Mouse (Mus musculus) urinary bladder, postnatal 10 days (tissue): Measurements from ENCODE around the gene Nxt1.

Experiments
- DNase-seq: peaks from one replicate; pipeline ENCODE4 v3.0.0; 2022; ENCODE audit warnings: low spot score

The Nxt1 gene

DNA sequence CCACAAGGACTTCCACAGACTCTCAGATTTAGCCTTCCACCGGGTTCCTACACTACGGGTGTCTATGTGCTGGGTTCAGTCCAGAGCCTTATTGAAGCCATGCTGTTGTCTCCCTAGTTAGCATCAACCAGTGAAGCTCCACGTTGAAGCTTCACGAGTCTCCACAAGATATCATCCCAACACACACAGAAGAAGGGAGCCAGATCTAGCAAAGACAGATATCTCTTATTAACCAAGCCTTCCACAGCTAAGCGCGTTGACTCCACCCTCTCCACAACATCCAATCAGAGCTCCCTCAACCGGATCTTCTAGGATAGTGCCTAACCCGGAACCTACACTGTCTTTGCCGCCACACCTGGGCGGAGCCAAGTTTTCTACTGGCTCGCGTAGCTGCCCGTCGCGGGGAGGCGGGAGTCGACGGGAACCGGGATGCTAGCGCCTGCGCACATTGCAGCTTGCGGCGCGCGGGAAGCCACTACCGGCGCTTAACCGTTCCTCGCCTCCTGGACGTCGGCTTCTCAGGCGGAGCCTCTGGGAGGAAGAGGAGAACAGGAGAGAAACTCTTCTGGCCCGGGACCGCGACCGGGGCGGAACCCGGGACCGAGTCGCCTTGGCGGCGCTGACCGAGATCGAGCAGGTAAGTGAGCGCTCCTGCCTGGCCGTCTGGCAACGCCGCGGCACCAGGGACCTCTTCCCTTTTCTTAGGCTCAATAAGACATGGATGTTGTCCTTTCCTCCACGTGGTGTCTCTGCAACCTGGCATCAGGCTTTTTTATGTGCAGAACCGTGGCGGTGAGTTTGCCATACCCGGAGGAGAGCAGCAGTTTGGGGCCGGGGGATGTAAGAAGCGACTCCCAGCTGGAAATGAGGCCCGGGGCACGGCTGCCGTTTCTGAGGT, at the start of gene Nxt1:
TSS of gene Nxt1 (plus strand) at position 403 of the 898 bp plus-strand sequence.
- peak; percentile 98 for DNase-seq

DNA sequence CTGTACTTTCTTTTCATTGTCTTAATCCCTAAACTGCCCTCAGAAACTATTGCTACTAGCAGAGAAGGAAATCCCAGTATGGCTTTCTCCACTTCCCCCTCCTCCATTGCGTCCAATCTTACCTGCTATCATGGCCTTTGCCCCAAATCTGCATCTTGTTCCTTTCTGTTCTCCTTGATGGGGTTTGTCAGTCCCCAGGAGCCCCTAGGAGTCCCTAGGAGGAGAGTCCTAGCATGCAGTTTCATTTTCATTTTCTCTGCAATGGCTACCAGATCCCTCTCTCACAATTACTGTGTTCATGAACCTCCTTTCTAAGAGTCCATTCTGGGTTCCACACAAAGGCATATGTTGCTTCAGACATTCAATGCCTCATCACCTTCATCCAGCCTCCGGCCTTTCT, 49.3 kb upstream of the Nxt1 start:
- DNase-seq = no peak

DNA sequence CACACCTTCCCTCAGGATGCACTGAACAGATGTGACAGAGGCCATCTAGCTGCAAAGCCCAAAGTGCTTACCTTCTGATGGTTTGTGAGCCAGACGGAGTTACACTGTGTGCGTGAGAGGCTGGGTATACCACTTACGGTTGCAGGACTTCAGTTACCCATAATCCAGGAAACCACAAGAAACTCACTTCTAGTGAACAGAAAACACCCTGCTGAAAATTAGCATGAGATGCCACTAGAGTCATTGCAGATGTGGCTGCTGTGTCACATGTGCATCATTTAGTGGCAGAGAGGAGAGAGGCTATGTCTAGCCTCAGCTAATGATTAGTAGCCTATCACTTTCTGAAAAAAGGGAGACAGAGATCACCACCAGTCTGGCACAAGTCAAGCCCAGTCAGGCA, 47.9 kb upstream of the Nxt1 start:
- DNase-seq = no peak

DNA sequence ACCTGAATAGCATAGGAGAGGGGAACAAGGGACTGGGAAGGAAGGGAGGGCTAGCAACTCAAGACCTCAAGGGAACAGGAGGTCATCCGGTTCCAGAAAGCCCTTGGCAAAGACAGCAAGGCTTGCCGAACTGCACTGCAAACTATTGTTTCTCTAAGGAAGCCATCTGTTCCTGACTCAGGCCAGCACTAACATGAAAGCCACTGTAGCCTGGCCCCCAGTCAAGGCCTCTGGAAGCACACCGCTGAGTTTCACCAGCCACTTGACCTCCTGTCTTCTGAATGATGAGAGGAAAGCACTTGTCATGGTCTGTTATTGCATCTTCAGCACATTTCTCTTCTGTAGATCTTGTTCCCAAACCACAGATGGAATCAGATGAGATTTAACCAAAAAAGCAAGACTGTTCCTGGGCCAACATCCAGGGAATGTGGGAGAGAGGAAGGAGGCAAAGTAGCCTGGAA, 45.4 kb upstream of the Nxt1 start:
- DNase-seq = no peak

DNA sequence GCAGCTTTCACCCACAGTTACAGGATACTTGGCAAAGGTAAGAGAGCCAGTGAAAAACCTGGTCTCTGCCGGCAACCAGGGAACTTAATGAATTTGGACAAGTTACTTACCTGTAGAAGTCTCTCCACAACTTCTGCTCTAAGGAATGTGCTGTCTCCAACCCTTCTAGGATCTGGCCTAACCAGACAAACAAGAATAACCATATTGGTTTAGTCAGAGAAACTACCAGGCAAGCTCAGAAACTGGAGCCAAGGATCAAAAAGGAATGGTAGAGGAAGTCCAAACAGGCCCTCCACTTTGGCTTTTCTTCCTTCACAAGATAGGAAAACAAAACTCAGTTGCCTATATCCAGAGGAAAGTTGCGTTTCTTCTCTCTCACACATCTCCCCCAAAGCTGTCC, 41.4 kb upstream of the Nxt1 start:
- no peak for DNase-seq

DNA sequence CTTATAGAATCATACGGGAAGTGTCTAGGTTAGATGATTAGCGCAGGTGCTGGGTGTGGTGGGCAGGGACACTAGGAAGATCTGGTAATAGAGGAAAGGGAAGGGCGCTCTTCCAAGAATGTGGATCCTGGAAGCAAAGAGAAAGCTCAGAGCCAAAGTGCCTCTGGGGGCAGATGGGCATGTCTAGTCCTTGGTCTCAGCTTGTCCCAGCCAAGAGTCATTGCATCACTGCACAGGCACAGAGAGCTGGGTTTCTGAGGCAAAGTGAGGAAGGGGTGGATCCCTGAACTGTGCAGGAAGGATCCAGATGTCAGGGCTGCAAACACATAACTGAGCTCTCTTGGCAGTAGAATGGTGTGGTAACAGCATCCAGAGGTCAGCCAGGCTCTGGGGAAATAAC, 40.8 kb upstream of the Nxt1 start:
- DNase-seq = no peak

DNA sequence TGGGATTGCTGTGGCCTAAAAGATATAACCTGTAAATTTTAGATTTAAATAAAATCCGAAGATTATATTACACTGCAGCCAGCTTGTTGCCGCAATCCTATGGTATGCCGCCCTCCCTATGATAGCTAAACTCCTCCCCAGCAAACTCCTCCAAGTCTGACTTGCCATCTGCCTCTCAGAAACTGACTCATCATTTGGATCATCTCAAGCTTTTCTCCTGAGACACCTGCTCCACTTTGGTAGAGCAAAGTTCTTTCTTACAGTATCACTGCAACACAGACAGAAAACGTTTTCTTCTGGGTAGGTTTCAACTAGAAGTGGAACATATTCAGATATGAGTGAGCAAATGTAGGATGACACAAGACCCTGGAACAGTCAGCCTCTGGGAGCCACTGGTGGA, 37.9 kb upstream of the Nxt1 start:
- DNase-seq = no peak

DNA sequence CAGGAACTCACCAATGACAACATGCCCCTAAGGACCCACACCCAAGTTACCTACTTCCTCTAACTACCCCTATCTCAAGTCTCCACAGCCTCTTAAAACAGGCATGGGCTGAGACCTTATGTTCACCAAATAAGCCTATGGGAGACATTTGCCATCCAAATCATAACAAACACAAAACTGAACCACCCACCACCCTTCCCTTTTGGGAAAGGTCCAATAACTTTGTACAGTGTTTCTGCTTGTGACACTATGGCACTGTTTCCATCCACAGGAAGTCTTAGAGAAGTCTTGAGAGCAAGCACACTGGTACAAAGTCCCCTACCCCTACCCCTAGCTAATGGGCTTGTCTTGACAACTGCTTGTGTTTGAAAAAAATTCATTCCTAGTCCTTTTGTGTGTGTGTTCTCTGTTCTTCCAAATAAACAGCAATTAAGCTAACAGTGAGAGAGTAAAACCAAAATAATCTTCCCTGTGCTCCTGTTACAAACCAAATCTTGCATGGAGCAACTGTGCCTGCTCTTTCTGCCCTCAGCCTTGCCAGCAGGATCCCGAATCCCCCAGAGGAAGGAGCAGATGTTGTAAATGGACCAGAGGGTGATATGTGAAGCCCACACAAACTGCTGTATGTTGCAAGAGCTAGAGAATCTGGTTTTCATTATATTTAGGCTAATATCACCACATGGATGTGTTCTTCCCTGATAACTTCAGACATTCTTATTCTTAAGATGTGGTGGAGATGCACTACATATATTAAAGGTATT, 29.6 kb upstream of the Nxt1 start:
- no peak for DNase-seq

DNA sequence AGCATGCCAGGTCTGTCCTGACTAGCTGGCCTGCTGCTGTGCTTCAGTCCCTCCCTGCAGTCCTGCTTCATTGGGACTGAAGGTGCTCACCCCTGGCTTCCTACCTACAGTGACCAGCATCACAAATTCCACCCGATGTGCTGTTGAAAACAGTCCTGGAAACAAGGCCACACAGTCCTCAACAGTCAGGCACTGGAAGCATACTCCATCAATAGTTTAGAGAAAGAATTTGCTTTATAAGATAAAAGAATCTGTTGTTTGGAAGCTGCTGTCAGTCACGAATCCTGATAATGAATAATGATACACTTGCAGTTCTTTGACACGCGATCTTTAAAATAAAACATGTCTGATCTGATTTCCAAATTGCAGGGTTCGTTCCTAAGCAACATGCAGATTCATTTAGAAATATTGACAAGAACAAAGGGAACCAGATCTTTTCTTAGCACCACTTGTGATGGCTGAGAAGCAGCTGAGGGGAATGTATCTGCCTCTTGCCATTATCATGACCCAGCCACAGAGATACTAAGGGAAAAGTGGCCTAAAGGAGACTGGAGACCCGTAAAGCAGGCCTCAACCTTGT, 27.9 kb upstream of the Nxt1 start:
- no peak for DNase-seq

DNA sequence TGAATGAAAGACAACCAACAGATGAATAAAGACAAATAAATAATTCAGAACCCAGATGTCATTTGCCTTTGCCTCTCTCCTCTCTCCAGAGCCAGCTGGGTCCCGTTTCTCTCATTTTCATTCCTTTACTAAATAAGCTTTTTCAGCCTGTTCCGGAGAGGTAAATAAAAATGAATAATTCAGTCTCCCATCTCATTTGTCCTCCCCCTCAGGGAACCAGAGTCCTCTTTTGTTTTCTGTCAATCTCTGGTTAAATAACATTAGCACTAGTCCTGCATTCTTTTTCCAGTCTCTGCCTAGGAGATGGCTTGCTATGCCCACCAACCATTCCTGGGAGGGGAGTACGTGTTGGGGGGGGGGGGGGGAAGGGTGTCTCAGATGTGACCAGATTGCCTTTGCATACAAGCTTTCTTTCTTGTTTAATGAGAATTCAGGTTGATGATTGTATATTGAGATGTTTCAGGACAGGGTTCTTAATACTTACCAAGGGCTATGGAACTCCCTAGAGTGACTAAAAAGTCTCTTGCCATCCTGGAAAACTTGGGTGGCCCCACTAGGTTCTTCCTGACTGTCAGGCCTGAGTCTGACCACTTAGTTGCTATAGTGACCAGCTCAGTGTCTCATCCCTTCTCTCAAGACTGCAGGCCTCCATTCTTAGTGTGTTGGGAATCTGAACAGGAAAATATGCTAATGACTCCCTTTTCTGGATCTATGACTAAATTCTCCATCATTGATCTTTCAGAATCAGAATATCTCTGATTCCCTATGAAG, 21.6 kb upstream of the Nxt1 start:
- DNase-seq = no peak

DNA sequence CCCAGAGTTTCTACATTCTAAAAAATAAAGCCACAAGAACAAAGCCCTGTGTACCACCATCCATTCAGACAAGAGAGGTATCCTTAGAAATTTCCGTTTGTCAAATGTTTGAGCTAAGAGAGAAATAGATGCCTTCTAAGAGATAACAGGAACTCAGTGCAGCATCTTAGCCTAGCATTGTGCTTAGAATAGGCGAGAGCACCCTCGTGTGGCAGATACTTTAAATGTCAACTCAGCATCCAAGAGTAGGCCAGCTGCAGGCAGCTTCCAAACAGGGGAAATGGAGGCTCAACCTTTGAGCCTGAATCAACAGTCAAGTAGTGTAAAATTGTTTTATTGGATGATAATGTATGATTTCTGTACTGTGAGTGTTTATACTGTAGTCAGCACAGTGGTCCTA, 17.4 kb upstream of the Nxt1 start:
- DNase-seq = no peak

DNA sequence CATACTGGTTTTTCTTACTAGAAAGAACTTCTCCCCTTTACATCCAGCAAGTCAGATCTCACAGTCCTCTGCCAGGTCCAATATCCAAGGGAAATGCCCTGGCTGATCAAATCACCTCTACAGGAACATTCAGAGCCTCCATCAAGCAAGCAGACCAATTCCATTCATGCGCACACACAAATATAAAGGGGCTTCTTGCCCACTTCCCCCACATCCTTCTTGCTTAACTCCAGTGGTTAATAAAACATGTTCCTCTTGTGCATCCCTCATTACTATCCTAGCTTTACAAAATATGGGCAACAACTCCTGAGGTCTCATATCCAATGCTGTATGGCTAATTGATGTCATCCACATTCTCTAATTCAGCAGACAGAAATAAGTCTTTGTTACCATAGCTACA, 8.9 kb upstream of the Nxt1 start:
- no peak for DNase-seq

DNA sequence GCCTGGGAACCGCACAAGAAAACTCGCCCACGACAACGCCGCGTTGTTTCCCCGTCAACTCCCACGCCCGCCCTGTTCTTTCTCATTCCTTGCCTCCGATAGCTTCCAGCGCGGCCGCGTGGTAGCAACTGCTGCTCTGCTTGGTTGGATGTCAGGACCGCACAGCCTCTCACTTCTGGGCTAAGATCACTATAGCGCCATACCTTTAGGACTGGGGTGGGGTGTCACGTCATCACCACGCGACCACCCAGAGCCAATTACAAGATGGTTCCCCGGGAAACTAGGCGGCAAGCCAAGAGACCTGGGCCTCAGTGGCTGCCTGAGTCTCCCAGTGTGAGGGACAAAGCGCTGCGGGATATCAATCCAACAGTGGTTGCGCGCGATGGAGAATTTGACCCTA, 5.4 kb downstream of the Nxt1 start:
- no peak for DNase-seq

DNA sequence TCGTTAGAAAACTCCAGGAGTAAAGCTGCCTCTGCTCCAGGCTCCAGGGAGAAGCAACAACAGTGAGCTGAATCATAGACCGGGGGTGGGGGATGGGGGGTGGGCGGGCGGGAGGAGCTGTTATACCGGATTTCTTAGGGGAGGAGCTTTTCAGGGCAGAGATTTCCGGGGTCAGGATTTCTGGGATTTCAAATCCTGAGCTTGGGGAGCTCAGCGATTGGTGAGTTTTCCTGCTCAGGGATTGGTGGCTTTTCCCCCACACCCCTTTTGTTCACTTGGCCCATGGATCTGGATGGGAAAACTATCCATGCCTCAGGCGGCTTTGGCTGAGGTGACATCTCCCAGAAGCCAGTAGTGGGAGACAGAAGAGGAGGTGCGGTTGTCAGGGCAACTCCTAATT, 6.9 kb downstream of the Nxt1 start:
- no peak for DNase-seq

DNA sequence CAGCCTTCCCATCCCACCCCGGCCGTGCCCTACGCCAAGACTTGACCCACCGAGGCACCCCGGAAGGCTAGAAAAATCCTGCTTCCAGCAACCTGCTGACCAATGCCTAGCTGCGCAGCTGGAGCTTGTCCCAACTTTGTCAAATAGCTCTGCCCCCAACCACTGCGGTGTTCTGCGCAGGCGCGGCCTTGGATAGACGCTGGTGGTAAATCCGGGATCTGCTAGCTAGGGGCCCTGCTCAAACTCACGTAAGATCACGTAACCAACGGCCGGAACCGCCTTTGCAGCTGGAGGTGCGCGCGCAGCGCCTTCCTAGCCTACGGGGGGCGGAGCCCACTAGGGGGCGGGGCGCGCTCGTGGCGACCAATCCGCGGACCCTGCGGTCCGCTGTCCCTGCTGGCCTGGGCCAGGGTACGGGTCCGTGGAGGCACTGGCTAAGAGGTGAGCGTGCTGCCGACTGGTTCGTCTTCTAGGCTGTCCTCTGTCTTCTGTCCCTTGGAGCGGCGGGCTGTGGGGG, 8.4 kb downstream of the Nxt1 start, which contains the start of gene Gzf1:
TSS of gene Gzf1 (plus strand) at position 249 of the 517 bp plus-strand sequence.
- DNase-seq = peak; percentile 98

DNA sequence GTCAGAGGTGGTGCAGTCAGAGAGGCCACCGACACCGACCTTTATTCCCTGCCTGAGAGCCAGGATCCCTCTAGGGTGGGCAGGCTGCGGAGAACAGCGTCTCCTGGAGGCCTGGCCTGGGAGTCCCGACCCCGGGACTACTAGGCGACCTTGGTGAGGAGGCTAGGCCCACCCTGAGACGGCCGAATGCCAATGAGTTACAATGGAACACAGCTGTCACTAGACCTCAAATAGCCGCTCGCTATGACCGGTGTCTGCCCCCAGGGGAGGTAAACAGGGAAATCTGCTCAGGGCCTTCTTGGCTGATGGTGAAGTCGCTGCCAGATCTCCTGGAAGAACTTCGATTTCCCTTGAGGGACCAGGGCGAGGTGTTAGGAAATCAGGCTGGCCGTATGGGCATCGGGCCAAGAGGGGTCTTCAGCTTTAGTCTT, 9.1 kb downstream of the Nxt1 start:
- no peak for DNase-seq

DNA sequence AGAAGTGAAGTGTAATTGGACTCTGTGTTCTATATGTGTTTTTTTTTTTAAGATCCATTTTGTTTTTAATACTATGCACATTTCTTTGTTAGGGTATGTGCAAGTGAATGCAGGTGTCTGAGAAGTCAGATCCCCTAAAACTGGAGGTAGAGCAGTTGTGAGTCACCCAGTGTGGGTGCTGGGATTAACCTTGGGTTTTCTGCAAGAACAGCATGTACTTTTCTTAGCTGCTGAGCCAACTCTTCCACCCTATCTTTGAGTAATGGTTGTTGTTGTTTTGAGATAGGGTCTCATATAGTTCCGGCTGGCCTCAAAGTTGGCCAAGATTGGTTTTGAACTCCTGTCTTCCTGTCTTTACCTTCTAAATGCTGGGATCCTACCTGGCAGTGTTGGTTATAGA, 10.6 kb downstream of the Nxt1 start:
- DNase-seq = no peak

DNA sequence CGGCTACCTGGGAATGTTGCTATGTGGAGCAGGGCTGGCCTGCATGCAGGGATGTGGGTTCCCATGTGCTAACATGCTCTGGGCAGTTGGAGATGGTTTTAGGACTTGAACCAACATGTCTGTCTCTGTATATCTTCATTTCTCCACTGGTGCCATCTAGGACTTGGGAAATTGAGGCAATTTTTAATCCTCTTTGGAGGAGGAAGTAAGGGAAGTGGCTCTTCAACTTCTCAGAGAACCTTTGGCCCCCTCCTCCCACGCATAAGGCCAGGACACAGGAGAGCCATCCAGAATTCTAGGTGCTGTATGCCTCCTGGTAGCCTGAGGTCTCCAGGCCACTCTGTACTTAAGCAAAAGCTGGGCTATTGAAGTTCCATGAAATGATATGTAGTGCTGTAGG, 12.6 kb downstream of the Nxt1 start:
- DNase-seq = no peak

DNA sequence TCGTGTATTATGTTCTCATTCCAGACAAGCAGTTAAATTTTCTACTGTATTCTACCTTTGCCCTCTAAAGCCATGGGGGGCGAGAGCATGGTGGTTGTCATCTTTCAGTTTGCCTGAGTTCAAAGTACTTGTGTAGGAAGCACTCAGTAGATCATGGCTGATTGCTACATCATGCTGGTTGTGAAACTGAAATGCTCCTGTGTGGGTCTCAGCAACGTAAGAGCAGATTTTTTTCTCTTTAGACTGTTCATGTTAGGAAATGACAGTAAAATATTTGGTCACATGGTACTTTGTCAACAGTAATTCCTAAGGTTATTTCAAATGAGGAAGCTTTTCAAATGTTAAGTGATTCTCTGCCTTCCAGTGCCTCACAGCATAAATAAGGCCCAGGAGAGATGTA, 13.3 kb downstream of the Nxt1 start:
- DNase-seq = no peak

DNA sequence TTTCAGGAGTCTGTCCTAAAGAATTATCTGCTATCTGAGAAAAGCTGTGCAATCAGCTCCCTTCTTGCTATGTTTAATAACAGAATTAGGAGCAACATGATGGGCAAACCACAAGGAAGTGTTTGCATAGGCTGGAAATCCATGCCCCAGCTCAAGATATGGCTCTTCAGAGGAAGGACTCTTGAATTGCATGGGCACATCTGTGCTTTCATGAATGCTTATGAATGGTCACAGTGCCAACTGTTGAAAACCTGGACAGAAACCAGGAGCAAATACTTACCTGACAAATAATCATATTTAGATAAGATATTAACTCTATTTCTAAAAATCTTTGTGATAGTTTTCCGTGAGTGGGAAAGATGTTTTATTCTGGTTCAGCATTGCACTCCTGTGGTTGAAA, 14.5 kb downstream of the Nxt1 start:
- no peak for DNase-seq

DNA sequence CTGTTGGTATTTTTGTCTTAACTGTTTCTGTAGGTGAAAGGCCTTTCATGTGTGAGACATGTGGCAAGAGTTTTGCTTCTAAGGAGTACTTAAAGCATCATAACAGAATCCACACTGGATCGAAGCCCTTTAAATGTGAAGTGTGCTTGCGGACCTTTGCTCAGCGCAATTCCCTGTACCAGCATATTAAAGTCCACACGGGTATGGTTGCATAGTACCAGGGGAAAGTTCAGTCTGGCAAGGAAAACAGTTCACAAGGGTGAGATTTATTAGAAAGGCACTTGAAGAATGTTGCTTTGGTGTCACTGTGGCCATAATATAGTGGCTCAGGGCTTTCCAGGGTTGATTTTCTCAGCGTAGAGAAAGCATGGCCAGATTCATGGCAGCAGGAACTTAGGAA, 15.6 kb downstream of the Nxt1 start:
- DNase-seq = no peak
